Mouse (Mus musculus) spleen, postnatal 10 days (tissue): ENCODE data around the gene Cacna1a.

ENCODE experiments used
- DNase-seq, 2 experiments: peaks; one replicate each; pipeline ENCODE4 v3.0.0; 2021 to 2022; ENCODE audit warnings: low spot score in 2 of 2

The Cacna1a gene

GRCm38 (mm10) chr8:84388275-84388674, at the start of gene Cacna1a:
TSS of gene Cacna1a (plus strand) at chr8:84388440.
- no peak for DNase-seq

DNA sequence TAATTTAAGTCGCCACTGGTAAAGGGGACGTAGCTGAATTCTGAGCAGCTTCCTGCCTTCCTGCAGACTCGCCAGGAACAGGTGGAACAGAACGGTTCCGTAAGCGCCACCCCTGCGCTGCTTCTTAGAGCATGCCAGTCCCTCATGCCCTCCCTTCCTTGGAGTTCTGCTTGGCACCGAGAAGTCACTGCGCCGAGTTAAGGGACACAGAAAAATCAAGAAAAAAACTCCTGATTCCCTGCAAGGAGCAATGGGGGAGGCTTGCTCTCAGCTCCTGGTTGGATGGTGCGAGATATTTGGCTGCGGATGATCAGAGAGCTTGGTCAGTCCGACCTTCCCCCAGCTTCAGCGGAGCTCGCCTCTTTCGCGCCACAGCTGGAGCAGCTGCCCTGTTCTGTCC, 49.7 kb upstream of the Cacna1a start:
- DNase-seq = no peak

GRCm38 (mm10) chr8:84339320-84339719, 48.9 kb upstream of the Cacna1a start:
- DNase-seq = no peak

DNA sequence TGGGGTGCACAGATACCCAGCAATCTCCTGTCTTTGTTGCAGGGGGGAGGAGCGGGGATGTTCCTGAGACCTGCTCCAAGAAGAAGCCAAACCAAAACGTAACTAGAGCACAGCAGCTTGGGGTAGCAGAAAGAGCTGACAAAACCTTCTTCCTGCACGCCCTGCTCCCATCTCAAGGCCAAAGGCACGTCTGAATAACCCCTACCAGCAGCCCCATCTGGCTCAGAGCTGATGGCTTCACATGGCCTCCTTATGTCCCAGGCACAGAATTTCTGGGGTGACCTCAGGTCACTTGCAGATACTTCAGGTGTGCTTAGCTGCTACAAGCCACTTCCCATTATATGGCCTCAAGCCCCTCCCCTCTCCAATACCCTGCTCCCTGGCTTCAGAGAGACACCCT, 48.4 kb upstream of the Cacna1a start:
- DNase-seq = no peak

- DNase-seq = no peak
Observed at GRCm38 (mm10) chr8:84340671-84341070, 47.6 kb upstream of the Cacna1a start.

DNA sequence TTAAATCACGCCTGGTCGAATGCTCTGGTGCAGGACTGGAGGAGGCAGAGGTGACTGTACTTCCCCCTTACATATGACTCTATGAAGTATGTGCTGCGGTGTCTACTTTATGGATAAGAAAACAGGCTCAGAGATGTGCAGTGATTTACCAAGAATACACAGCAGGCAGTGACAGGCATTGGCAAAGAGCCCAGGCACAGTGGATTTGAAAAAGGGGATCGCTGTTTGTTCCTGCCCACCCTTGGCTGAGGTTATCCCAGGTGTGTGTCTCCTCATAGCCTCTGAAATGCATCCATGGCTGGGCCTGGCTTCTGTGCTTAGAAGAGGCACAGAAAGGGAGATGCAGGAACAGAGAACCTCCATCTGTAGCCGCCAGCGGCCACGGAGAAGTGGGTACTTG, 42.7 kb upstream of the Cacna1a start:
- DNase-seq = no peak

- no peak for DNase-seq
Observed at GRCm38 (mm10) chr8:84346421-84346820, 41.8 kb upstream of the Cacna1a start.

DNA sequence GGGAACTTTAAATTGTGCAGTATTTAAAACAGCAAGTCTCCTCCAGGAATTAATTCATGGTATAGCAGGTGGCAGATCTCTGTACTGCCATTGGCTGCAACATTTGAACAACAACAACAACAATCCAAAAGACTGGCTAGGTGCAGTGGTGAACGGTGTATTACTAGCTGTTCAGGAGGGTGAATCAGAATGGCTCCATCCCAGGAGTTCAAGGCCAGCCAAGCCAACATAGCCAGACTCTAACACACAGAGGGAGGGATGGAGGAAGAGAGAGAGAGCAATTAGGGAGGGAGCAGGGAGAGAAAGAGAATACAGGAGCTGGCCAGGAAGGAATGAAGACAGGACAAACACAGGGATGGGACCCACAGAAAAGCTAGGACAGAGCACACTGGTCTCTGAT, 38.7 kb upstream of the Cacna1a start:
- no peak for DNase-seq

DNA sequence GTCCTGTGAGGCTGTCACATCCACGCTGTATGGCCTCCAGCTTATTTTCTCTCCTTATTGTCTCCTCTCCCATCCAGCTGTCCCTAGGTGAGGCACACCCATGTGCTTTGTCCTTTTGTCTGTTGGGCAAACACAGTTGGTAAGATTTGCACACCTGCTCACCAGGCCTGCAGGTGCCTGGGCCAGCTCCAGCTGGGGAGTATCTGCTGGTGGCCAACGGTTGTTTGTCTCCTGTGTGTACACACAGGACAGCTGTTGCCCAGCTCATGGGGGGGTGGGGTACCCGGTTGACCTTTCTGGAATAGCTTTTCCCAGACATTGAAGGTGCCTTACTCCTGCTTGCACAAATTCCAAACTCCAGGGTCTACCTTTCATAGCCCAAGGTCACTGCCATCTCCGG, 37.3 kb upstream of the Cacna1a start:
- no peak for DNase-seq

- no peak for DNase-seq
Observed at GRCm38 (mm10) chr8:84356482-84356881, 31.8 kb upstream of the Cacna1a start.

GRCm38 (mm10) chr8:84357631-84358371, 30.4 kb upstream of the Cacna1a start:
- DNase-seq = peak; percentile 49 to 77

DNA sequence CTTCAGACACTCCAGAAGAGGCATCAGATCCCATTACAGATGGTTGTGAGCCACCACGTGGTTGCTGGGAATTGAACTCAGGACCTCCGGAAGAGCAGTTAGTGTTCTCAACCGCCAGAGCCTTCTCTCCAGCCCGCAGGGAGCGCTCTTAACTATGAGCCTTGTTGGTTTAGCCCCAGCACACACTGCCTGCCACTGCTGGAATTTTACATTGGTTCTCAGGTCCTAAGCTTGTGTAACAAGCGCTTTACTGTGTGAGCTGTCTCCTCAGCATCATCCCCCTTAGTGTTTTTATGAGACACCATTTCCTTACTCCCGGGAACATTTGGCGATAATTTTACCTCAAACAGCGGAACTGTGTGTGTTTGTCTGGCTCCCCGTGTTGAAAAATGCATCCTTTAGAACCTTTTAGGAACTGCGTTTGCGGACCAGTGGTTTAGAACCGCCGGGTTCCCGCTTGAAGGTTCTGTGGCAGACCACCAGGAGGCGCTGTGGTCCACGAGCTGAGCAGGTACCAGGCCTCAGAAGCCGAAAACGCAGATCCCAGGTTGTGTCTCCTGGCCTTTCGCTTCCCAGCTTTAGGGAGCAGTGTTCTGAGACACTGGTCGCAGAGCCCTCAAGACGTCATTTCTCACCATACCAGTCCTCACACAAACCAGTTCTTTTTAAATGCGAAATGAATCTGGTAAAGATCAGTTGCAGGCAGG, 24.7 kb upstream of the Cacna1a start:
- DNase-seq = peak; percentile 45 to 77

DNA sequence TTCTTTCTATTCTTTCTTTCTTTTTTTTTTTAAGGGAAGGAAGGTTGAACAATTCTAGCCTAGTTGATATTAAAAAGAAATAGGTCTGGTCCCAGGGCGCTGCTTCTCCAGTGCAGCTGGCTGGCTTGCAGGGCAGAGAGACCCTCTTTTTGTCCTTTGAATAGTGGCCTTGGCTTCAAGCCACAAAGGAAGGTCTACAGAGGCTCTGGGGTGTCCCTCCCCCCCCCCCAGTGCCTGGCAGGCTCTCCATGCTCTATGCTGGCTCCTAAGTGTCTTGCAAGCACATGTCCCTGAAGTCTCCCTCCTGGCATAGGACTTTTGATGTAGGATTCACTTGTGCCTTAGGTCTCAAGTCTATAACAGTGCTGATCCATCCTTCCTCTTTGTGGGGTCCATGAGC, 23.0 kb upstream of the Cacna1a start:
- no peak for DNase-seq

DNA sequence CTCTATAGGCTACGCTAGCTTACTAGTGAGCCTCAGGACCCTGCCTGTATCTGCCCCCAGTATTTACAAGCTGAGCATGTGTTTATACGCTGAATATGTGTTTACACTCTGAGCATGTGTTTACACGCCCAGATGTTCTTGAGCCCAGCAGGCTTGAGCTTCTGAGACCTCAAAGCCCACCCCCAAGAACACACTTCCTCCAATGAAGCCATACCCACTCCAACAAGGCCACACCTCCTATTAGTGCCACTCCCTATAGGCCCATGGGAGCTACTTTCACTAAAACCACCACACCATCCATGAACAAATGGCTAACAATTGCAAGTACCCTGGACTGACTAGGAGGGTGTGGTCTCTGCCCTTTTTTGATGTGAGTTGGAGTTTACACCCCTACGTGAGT, 17.3 kb upstream of the Cacna1a start:
- no peak for DNase-seq

DNA sequence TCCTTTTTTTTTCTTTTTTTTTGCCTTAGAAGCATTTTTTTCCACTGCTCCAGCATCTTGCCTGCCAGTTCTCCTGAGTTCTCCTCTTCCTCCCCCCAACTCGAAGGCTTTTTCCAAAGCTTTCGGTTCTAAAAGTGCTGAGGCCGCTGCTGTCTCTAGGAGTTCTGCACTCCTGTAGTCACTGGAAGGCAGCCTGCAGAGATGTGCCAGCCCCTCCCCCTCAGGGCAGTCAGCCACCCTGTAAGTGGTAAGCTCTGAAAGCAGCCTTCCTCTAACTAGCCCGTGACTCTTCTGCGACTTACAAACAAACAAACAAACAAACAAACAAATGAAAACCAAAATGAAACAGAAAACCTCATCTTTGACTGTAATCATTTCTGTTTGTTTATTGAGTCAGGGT, 13.2 kb upstream of the Cacna1a start:
- no peak for DNase-seq

GRCm38 (mm10) chr8:84375803-84376202, 12.4 kb upstream of the Cacna1a start:
- no peak for DNase-seq

- no peak for DNase-seq
Observed at GRCm38 (mm10) chr8:84376564-84376963, 11.7 kb upstream of the Cacna1a start.

DNA sequence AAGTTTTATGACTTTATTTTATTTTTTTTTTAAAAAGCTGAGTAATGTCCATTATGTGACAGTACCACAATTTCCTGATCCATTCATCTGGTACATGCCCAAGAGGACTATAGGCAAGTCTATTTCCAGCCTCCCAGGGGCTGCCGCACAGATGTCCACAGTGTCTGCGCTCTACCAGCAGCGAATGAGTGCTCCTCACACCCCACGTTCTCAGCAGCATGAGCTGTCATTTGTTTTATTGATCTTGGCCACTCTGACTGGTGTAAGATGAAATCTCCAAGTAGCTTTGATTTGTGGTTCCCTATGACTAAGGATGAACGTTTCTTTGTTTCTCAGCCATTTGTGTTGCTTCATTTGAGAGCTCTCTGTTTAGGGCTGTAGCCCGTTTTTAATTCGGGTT, 6.6 kb upstream of the Cacna1a start:
- DNase-seq = no peak

DNA sequence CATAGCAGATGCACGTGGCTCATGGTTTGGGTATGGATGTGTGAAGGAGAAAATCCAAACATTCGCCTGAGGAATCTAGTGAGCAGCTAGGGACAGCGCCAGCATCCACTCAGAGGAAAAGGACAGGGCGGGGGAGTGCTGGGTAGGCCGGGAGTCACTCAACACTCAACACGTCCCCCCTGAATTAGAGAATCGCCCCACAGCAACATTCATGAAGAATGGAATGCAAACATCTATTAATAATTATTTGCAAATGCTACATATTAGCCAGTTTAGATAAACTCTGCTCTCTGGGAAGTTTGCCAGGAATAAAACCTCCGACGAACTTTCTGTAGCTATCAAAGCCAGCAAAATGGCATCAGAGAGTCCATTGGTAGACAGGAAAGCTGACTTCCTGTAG, 533 bp downstream of the Cacna1a start:
- DNase-seq = no peak

DNA sequence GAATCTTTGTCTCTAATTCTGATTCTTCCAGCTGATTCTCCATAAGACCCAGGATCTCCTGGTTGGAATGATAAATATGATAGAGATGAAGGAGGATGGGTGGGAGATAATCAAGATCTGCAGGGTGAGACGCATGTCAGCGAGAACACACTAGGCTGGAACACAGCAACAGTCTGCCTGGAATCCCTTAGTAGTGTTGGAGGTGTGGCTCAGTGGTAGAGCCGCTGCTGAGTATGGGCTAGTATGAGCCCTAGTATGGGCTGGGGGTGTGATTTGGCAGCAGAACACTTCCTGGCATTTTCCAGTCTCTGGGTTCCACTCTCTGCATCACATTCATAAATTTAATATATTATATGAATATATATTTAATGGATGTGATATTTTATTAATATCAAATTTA, 933 bp downstream of the Cacna1a start:
- no peak for DNase-seq

DNA sequence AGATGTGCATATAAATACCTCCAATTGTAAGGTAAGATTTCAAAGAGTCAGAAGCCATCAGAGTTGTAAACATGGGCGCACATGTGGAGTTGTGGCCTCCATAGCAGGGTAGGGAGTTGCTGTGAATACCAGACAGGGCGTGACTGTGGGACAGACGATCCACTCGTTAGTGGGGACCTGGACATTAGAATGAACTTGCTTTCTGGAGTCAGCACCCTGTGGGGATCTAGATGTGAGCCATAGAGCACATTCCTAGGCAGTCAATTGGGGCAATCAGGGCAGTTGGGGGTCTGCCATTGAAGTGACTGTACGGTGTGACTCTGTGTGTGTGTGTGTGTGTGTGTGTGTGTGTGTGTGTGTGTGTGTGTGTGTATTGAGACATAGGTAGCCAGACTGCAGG, 3.4 kb downstream of the Cacna1a start:
- DNase-seq = no peak

- DNase-seq = no peak
Observed at GRCm38 (mm10) chr8:84395751-84396457, 7.7 kb downstream of the Cacna1a start.
